Mouse (Mus musculus) kidney, adult 2 months (tissue): ENCODE data around the gene Kif11.

ENCODE experiments used
- CTCF ChIP-seq: fragments of 200-500 bp; conservative IDR thresholded peaks from 2 replicates; pipeline ENCODE4 v1.5.1; 2011; ENCODE audit warnings: low read depth, mild to moderate bottlenecking, control low read depth, low read length, moderate library complexity, mixed read lengths; ENCODE audit not compliant: insufficient read depth, insufficient read length
- POLR2A ChIP-seq: fragments of 200-500 bp; IDR thresholded peaks from one replicate; pipeline ENCODE4 v1.6.1; 2011; ENCODE audit warnings: low read depth, low read length, control low read depth

DNA sequence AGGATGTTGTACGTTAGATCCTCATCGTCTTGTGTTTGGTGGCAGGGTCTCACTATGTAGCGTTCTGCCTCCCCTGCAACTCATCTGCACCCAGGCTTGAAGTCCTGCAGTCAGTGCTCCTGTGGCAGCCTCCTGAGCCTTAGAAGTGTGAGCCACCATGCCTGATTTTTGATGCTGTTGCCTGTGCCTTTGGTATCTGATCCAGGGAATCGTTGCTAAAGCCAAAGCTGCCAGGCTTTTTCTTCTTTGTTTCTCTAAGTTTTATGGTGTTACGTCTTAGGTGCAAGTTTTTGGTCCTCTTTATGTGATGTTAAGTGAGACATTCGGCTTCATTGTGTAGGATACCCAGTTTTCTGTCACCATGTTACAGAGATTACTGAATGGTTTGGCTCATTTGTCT lies 2.6 kb downstream of the Kif11 start:
- TF ChIP-seq POLR2A (no peak), CTCF (no peak)
